Mouse (Mus musculus): ENCODE results near the gene Sfxn3. TPM values are rescaled to one million over a fixed set of nuclear protein-coding genes. Genes with fewer than 3 reads are reported as not detected.

The Sfxn3 gene
- polyA plus RNA-seq, 1 experiment from 2014 or later, result 26.0 TPM

GRCm38 (mm10) chr19:45053451-45053850, 6.1 kb downstream of the Sfxn3 start:
- WGBS, result 91% methylated on average over 8 of the region's 8 CpGs
- no peak overlapping the region for H3K27ac ChIP-seq
- no peak overlapping the region for H3K4me3 ChIP-seq
- ATAC-seq (ENCODE audit: low FRiP score, low read depth), result no peak
- H3K36me3 ChIP-seq, result peaks cover 52% of the 10 kb centered on the region
- H3K27me3 ChIP-seq, result no peaks in the 10 kb centered on the region
- no peaks in the 10 kb centered on the region for H3K9me3 ChIP-seq
- H3K4me1 ChIP-seq, result peaks cover 31% of the 10 kb centered on the region
- H3K9ac ChIP-seq, result no peak overlapping the region
- no peak overlapping the region for H3K4me2 ChIP-seq (replicated peaks)

- Histone ChIP-seq H3K4me3 (no peak overlapping the region), H3K27ac (no peak overlapping the region), H3K4me2 (replicated peaks) (no peak overlapping the region), H3K9me3 (no peaks in the 10 kb centered on the region), H3K9ac (peak overlapping the region; percentile 35; the same call in 1 of the 2 replicates), H3K36me3 (peaks cover 50% of the 10 kb centered on the region), H3K4me1 (peaks cover 27% of the 10 kb centered on the region), H3K27me3 (no peaks in the 10 kb centered on the region)
- 84% methylated on average over 6 of the region's 6 CpGs for WGBS
- ATAC-seq (ENCODE audit: low FRiP score, low read depth), result no peak
These were observed 7.8 kb downstream of the Sfxn3 start for GRCm38 (mm10) chr19:45054892-45055690.

- ATAC-seq (ENCODE audit: low FRiP score, low read depth), result no peak
- Histone ChIP-seq H3K36me3 (peaks cover 39% of the 10 kb centered on the region), H3K4me2 (replicated peaks) (peak overlapping the region; percentile 83), H3K9me3 (no peaks in the 10 kb centered on the region), H3K4me1 (peaks cover 27% of the 10 kb centered on the region), H3K4me3 (no peak overlapping the region), H3K9ac (0 out of 2 replicates have a peak overlapping the region, but pooled peaks have one; percentile 43), H3K27ac (peak overlapping the region; percentile 98; the same call in 1 of the 2 replicates), H3K27me3 (no peaks in the 10 kb centered on the region)
- WGBS, result 49% methylated on average over 4 of the region's 4 CpGs
These were observed 9.1 kb downstream of the Sfxn3 start for GRCm38 (mm10) chr19:45056364-45056763.

DNA sequence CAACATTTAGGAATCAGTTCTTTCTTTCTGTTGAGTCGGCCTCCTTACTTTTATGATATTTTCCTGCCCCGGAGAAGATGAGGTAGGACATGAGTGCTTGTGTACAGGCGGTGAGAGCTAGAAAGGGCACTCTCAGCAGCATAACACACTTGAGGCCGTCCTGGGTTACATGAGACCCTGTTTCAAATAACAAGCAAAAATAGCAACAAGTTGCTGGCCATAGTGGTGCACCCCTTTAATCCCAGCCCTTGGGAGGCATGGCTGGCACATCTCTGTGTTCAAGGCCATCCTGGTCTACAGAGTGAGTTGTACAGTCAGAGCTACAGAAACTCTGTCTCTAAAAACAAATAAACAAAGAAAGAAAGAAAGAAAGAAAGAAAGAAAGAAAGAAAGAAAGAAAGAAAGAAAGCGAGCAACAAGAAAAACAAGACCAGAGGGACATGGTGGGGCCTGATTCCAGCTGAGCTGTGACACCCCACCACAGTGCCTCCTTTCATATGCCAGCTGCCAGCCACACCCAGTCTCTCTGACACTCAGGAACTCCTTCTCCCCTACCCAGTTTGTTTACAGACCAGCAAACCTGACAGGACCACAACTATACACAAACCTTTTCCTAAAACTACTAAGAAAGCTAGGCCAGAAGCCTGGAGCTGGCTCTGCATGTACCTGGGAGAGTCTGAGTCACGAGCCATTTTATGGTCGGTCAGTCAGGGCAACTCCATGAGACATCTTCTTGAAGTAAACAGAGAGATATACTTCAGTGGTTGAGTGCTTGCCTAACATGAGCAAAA, 9.8 kb downstream of the Sfxn3 start:
- WGBS, result 74% methylated on average over 7 of the region's 7 CpGs

GRCm38 (mm10) chr19:45057724-45058112, 10.4 kb downstream of the Sfxn3 start:
- Histone ChIP-seq H3K36me3 (peaks cover 26% of the 10 kb centered on the region), H3K9ac (peak overlapping the region; percentile 67), H3K4me2 (replicated peaks) (peak overlapping the region; percentile 83), H3K9me3 (no peaks in the 10 kb centered on the region), H3K27me3 (no peaks in the 10 kb centered on the region), H3K4me3 (peak overlapping the region; percentile 64), H3K27ac (peak overlapping the region; percentile 98), H3K4me1 (peaks cover 27% of the 10 kb centered on the region)
- 37% methylated on average over 7 of the region's 7 CpGs for WGBS
- no peak for ATAC-seq (ENCODE audit: low FRiP score, low read depth)

More for the DNA sequence above, 9.8 kb downstream of the Sfxn3 start:
- Histone ChIP-seq H3K36me3 (peaks cover 32% of the 10 kb centered on the region), H3K27ac (peak overlapping the region; percentile 98), H3K4me2 (replicated peaks) (peak overlapping the region; percentile 83), H3K9ac (peak overlapping the region; percentile 67), H3K9me3 (no peaks in the 10 kb centered on the region), H3K4me1 (peaks cover 27% of the 10 kb centered on the region), H3K27me3 (no peaks in the 10 kb centered on the region), H3K4me3 (peak overlapping the region; percentile 64)
- ATAC-seq (ENCODE audit: low FRiP score, low read depth), result no peak

DNA sequence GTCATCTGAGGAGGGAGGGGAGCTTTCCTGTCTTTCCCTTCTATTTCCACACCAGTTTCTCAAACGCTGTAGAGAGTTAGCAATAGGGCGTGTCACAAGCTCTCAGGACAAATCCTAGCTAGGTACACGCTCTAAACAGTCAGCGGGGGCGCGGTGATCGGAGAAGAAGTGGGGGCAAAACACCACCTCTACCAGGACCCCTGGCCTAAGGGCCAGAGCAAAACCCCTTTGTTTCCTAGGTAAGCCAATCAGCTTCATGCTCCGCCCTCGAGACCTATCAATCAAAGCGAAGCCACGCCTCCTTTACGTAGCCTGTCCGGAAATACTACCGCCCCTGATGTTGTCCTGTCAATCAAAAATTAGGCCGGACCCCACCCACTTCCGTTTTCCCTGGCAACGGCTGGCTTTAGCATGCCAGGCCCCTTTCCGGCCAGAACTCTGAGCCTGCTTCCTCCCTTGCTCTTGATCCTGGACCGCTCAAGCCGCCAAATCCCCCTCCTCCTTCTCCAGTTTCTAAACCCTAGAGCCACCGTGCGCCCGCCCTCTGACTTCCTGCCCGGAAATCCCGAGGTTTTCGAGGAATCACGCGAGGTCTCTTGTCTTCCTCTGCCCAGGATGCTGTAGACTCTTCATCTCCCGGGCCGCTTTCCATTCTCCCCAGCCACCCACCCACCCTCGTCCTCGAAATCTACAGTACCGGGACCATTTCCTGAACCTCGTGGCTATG, 11.0 kb downstream of the Sfxn3 start:
- peak overlapping the region; percentile 64 for H3K4me3 ChIP-seq
- H3K36me3 ChIP-seq, result peaks cover 20% of the 10 kb centered on the region
- peak overlapping the region; percentile 83 for H3K4me2 ChIP-seq (replicated peaks)
- peaks cover 27% of the 10 kb centered on the region for H3K4me1 ChIP-seq
- H3K9me3 ChIP-seq, result no peaks in the 10 kb centered on the region
- under 1% methylated on average over 34 of the region's 34 CpGs for WGBS
- H3K9ac ChIP-seq, result peak overlapping the region; percentile 89
- peak overlapping the region; percentile 98 for H3K27ac ChIP-seq
- ATAC-seq (ENCODE audit: low FRiP score, low read depth), result peak; percentile 93
- peaks cover 1% of the 10 kb centered on the region; the same call in 1 of the 2 replicates for H3K27me3 ChIP-seq

- peak overlapping the region; percentile 83 for H3K4me2 ChIP-seq (replicated peaks)
- H3K9me3 ChIP-seq, result no peaks in the 10 kb centered on the region
- peaks cover 27% of the 10 kb centered on the region for H3K4me1 ChIP-seq
- peak overlapping the region; percentile 98 for H3K27ac ChIP-seq
- under 1% methylated on average over 14 of the region's 14 CpGs for WGBS
- peaks cover 6% of the 10 kb centered on the region for H3K27me3 ChIP-seq
- peaks cover 16% of the 10 kb centered on the region for H3K36me3 ChIP-seq
- ATAC-seq (ENCODE audit: low FRiP score, low read depth), result no peak
- peak overlapping the region; percentile 64 for H3K4me3 ChIP-seq
- H3K9ac ChIP-seq, result peak overlapping the region; percentile 89
These were observed 11.5 kb downstream of the Sfxn3 start for GRCm38 (mm10) chr19:45058841-45059240.

GRCm38 (mm10) chr19:45063565-45064292, 16.4 kb downstream of the Sfxn3 start:
- peak overlapping the region; percentile 23; the same call in 1 of the 2 replicates for H3K4me2 ChIP-seq (replicated peaks)
- ATAC-seq (ENCODE audit: low FRiP score, low read depth), result peak; percentile 36; the same call in 1 of the 2 replicates
- H3K4me1 ChIP-seq, result peaks cover 6% of the 10 kb centered on the region
- peaks cover 55% of the 10 kb centered on the region for H3K27me3 ChIP-seq
- H3K4me3 ChIP-seq, result no peak overlapping the region
- no peak overlapping the region for H3K27ac ChIP-seq
- no peaks in the 10 kb centered on the region for H3K9me3 ChIP-seq
- no peaks in the 10 kb centered on the region for H3K36me3 ChIP-seq
- no peak overlapping the region for H3K9ac ChIP-seq
- WGBS, result 42% methylated on average over 20 of the region's 20 CpGs

DNA sequence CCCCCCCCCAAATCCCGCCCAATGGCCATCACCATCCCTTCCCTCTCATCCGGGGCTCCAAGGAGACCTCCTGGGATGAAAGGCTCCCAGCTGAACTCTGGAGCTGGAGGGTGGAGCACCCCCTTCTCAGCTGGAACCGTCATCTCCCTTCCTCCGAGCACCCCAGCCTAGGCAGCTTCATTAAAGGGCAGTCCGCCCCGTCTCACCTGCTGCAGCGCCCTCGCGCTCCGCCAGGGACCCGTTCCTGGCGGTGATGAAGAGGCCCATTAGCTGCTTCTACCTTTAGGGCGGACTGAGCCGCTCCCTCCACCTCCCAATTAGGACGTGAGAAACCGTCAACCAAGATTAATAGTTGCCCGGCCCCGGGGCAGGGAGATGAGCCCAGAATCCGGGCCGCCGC, 17.9 kb downstream of the Sfxn3 start:
- Histone ChIP-seq H3K27ac (no peak overlapping the region), H3K4me1 (no peaks in the 10 kb centered on the region), H3K9ac (peak overlapping the region; percentile 45), H3K9me3 (no peaks in the 10 kb centered on the region), H3K4me2 (replicated peaks) (no peak overlapping the region), H3K4me3 (no peak overlapping the region), H3K27me3 (peaks cover 64% of the 10 kb centered on the region), H3K36me3 (no peaks in the 10 kb centered on the region)
- no peak for ATAC-seq (ENCODE audit: low FRiP score, low read depth)
- 1% methylated on average over 21 of the region's 21 CpGs for WGBS

DNA sequence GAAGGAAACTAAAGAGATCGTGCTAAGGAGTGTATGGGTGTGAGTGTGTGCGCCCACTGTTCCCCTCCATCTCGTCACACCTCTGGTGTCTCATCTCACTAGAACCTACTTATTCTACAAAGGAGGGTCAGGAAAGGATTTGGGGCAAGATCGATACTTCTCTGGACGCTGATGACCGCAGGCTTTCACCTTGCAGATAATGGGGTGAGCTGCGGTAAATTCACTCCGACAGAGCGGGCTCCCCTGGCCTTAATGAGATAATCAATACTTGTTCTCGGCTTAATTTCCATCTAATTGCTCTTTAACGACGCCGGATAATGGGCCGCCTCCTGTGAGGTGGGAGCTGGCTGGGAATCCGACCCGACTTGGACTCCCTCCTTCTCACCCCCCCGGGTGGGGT, 19.9 kb downstream of the Sfxn3 start:
- Histone ChIP-seq H3K36me3 (no peaks in the 10 kb centered on the region), H3K4me3 (no peak overlapping the region), H3K27me3 (peaks cover 81% of the 10 kb centered on the region), H3K4me2 (replicated peaks) (no peak overlapping the region), H3K4me1 (no peaks in the 10 kb centered on the region), H3K27ac (no peak overlapping the region), H3K9ac (no peak overlapping the region), H3K9me3 (no peaks in the 10 kb centered on the region)
- 22% methylated on average over 17 of the region's 17 CpGs for WGBS
- no peak for ATAC-seq (ENCODE audit: low FRiP score, low read depth)

GRCm38 (mm10) chr19:45067758-45068510, 20.6 kb downstream of the Sfxn3 start:
- no peaks in the 10 kb centered on the region for H3K36me3 ChIP-seq
- no peaks in the 10 kb centered on the region for H3K4me1 ChIP-seq
- no peak overlapping the region for H3K4me2 ChIP-seq (replicated peaks)
- H3K27me3 ChIP-seq, result peaks cover 81% of the 10 kb centered on the region
- H3K9me3 ChIP-seq, result no peaks in the 10 kb centered on the region
- no peak overlapping the region for H3K27ac ChIP-seq
- H3K4me3 ChIP-seq, result no peak overlapping the region
- ATAC-seq (ENCODE audit: low FRiP score, low read depth), result no peak
- WGBS, result 78% methylated on average over 7 of the region's 7 CpGs
- H3K9ac ChIP-seq, result no peak overlapping the region
